Mouse (Mus musculus): ENCODE results near the gene Tmem158.

The Tmem158 gene

GRCm38 (mm10) chr9:123247992-123248391 lies 12.6 kb downstream of the Tmem158 start:
- DNase-seq (ENCODE audit: low read depth, low spot score): no peak

- no peak for DNase-seq (ENCODE audit: low read depth, low spot score)
These were observed 15.4 kb downstream of the Tmem158 start for GRCm38 (mm10) chr9:123245146-123245545.

GRCm38 (mm10) chr9:123243988-123244387 lies 16.6 kb downstream of the Tmem158 start:
- peak; percentile 76 for DNase-seq (ENCODE audit: low read depth, low spot score)

- no peak for DNase-seq (ENCODE audit: low read depth, low spot score)
These were observed 19.4 kb downstream of the Tmem158 start for GRCm38 (mm10) chr9:123241191-123241590.

GRCm38 (mm10) chr9:123240751-123241150 lies 19.8 kb downstream of the Tmem158 start:
- no peak for DNase-seq (ENCODE audit: low read depth, low spot score)

GRCm38 (mm10) chr9:123240271-123240670 lies 20.3 kb downstream of the Tmem158 start:
- DNase-seq (ENCODE audit: low read depth, low spot score): no peak

GRCm38 (mm10) chr9:123239651-123240050 lies 20.9 kb downstream of the Tmem158 start:
- no peak for DNase-seq (ENCODE audit: low read depth, low spot score)

GRCm38 (mm10) chr9:123238256-123239045 lies 22.1 kb downstream of the Tmem158 start:
- DNase-seq (ENCODE audit: low read depth, low spot score): no peak

- no peak for DNase-seq (ENCODE audit: low read depth, low spot score)
These were observed 22.8 kb downstream of the Tmem158 start for GRCm38 (mm10) chr9:123237739-123238138.

GRCm38 (mm10) chr9:123235621-123236020 lies 24.9 kb downstream of the Tmem158 start:
- DNase-seq (ENCODE audit: low read depth, low spot score): no peak

GRCm38 (mm10) chr9:123229826-123230225 lies 30.7 kb downstream of the Tmem158 start:
- no peak for DNase-seq (ENCODE audit: low read depth, low spot score)

GRCm38 (mm10) chr9:123228671-123229070 lies 31.9 kb downstream of the Tmem158 start:
- no peak for DNase-seq (ENCODE audit: low read depth, low spot score)

GRCm38 (mm10) chr9:123227106-123227750 lies 33.3 kb downstream of the Tmem158 start:
- DNase-seq (ENCODE audit: low read depth, low spot score): no peak

GRCm38 (mm10) chr9:123224863-123225431 lies 35.6 kb downstream of the Tmem158 start:
- DNase-seq (ENCODE audit: low read depth, low spot score): no peak

- peak; percentile 87 for DNase-seq (ENCODE audit: low read depth, low spot score)
These were observed 40.7 kb downstream of the Tmem158 start for GRCm38 (mm10) chr9:123219826-123220225.

GRCm38 (mm10) chr9:123215621-123216440 lies 44.7 kb downstream of the Tmem158 start, which contains the start of gene Cdcp1:
TSS of gene Cdcp1 (minus strand) at chr9:123216038.
- DNase-seq (ENCODE audit: low read depth, low spot score): no peak

- DNase-seq (ENCODE audit: low read depth, low spot score): no peak
These were observed 47.2 kb downstream of the Tmem158 start for GRCm38 (mm10) chr9:123213371-123213770.
